Mouse (Mus musculus): ENCODE results near the gene Scimp. TPM values are rescaled to one million over a fixed set of nuclear protein-coding genes. Genes with fewer than 3 reads are reported as not detected.

Gene Scimp
- not detected in 2 replicates for polyA plus RNA-seq (2014; fragmentation: Nextera tagmentation; extraction: Ambion mirVana)

- H3K4me1 ChIP-seq (ENCODE audit: control insufficient read depth, insufficient read depth, low read length) = no peaks in the 10 kb centered on the region
- H3K36me3 ChIP-seq (replicated peaks; ENCODE audit: control insufficient read depth, insufficient read depth, low read depth, low read length) = no peaks in the 10 kb centered on the region
- no peak within 1 kb of the TSS for H3K9ac ChIP-seq (replicated peaks; ENCODE audit: low read length)
- H3K4me3 ChIP-seq (ENCODE audit: low read depth, low read length) = no peak within 1 kb of the TSS
- no peaks in the 10 kb centered on the region for H3K27me3 ChIP-seq (ENCODE audit: control insufficient read depth, insufficient read depth, low read length)
- H3K9me3 ChIP-seq (replicated peaks; ENCODE audit: control insufficient read depth, low read length) = no peaks in the 10 kb centered on the region
- DNase-seq (ENCODE audit: low spot score) = no peak
- WGBS = 80% methylated on average over 7 of the region's 7 CpGs
- H3K4me2 ChIP-seq (ENCODE audit: low read depth, low read length) = no peak within 1 kb of the TSS
- no peak for ATAC-seq (replicated peaks; ENCODE audit: insufficient number of reproducible peaks, low FRiP score, low TSS enrichment, low read depth)
- H3K27ac ChIP-seq (replicated peaks; ENCODE audit: low read depth, low read length) = no peak within 1 kb of the TSS
These were observed at the start of gene Scimp for GRCm38 (mm10) chr11:70812365-70812764. TSS of gene Scimp (minus strand) at chr11:70812586.

- DNase-seq (ENCODE audit: low spot score) = no peak
- WGBS = 89% methylated on average over 1 of the region's 1 CpGs
- no peaks in the 10 kb centered on the region for H3K9me3 ChIP-seq (replicated peaks; ENCODE audit: control insufficient read depth, low read length)
- no peaks in the 10 kb centered on the region for H3K4me1 ChIP-seq (ENCODE audit: control insufficient read depth, insufficient read depth, low read length)
- no peak overlapping the region for H3K4me3 ChIP-seq (ENCODE audit: low read depth, low read length)
- ATAC-seq (replicated peaks; ENCODE audit: insufficient number of reproducible peaks, low FRiP score, low TSS enrichment, low read depth) = no peak
- H3K27ac ChIP-seq (replicated peaks; ENCODE audit: low read depth, low read length) = no peak overlapping the region
- no peaks in the 10 kb centered on the region for H3K36me3 ChIP-seq (replicated peaks; ENCODE audit: control insufficient read depth, insufficient read depth, low read depth, low read length)
- no peak overlapping the region for H3K4me2 ChIP-seq (ENCODE audit: low read depth, low read length)
- H3K27me3 ChIP-seq (ENCODE audit: control insufficient read depth, insufficient read depth, low read length) = no peaks in the 10 kb centered on the region
- H3K9ac ChIP-seq (replicated peaks; ENCODE audit: low read length) = no peak overlapping the region
These were observed 48.0 kb upstream of the Scimp start for GRCm38 (mm10) chr11:70860371-70860770.

GRCm38 (mm10) chr11:70846029-70846428 is 33.6 kb upstream of the Scimp start:
- Histone ChIP-seq H3K4me1 (ENCODE audit: control insufficient read depth, insufficient read depth, low read length) (no peaks in the 10 kb centered on the region), H3K9ac (replicated peaks; ENCODE audit: low read length) (no peak overlapping the region), H3K27me3 (ENCODE audit: control insufficient read depth, insufficient read depth, low read length) (no peaks in the 10 kb centered on the region), H3K36me3 (replicated peaks; ENCODE audit: control insufficient read depth, insufficient read depth, low read depth, low read length) (no peaks in the 10 kb centered on the region), H3K27ac (replicated peaks; ENCODE audit: low read depth, low read length) (no peak overlapping the region), H3K4me3 (ENCODE audit: low read depth, low read length) (peak overlapping the region; percentile 98), H3K4me2 (ENCODE audit: low read depth, low read length) (peak overlapping the region; percentile 54), H3K9me3 (replicated peaks; ENCODE audit: control insufficient read depth, low read length) (no peaks in the 10 kb centered on the region)
- no peak for ATAC-seq (replicated peaks; ENCODE audit: insufficient number of reproducible peaks, low FRiP score, low TSS enrichment, low read depth)
- no peak for DNase-seq (ENCODE audit: low spot score)
- 48% methylated on average over 2 of the region's 2 CpGs for WGBS

- Histone ChIP-seq H3K9me3 (replicated peaks; ENCODE audit: control insufficient read depth, low read length) (no peaks in the 10 kb centered on the region), H3K27me3 (ENCODE audit: control insufficient read depth, insufficient read depth, low read length) (no peaks in the 10 kb centered on the region), H3K4me1 (ENCODE audit: control insufficient read depth, insufficient read depth, low read length) (no peaks in the 10 kb centered on the region), H3K36me3 (replicated peaks; ENCODE audit: control insufficient read depth, insufficient read depth, low read depth, low read length) (no peaks in the 10 kb centered on the region), H3K27ac (replicated peaks; ENCODE audit: low read depth, low read length) (no peak overlapping the region), H3K9ac (replicated peaks; ENCODE audit: low read length) (peak overlapping the region; percentile 93), H3K4me3 (ENCODE audit: low read depth, low read length) (peak overlapping the region; percentile 98), H3K4me2 (ENCODE audit: low read depth, low read length) (peak overlapping the region; percentile 54)
- no peak for DNase-seq (ENCODE audit: low spot score)
- no peak for ATAC-seq (replicated peaks; ENCODE audit: insufficient number of reproducible peaks, low FRiP score, low TSS enrichment, low read depth)
- WGBS = 7% methylated on average over 19 of the region's 19 CpGs
These were observed 33.1 kb upstream of the Scimp start for GRCm38 (mm10) chr11:70845457-70845978.

- peak within 1 kb of the TSS; percentile 54 for H3K4me2 ChIP-seq (ENCODE audit: low read depth, low read length)
- peak within 1 kb of the TSS; percentile 98 for H3K4me3 ChIP-seq (ENCODE audit: low read depth, low read length)
- under 1% methylated on average over 75 of the region's 88 CpGs for WGBS
- ATAC-seq (replicated peaks; ENCODE audit: insufficient number of reproducible peaks, low FRiP score, low TSS enrichment, low read depth) = peak; percentile 94
- no peaks in the 10 kb centered on the region for H3K27me3 ChIP-seq (ENCODE audit: control insufficient read depth, insufficient read depth, low read length)
- peak within 1 kb of the TSS; percentile 93 for H3K9ac ChIP-seq (replicated peaks; ENCODE audit: low read length)
- peak; percentile 97 for DNase-seq (ENCODE audit: low spot score)
- no peaks in the 10 kb centered on the region for H3K36me3 ChIP-seq (replicated peaks; ENCODE audit: control insufficient read depth, insufficient read depth, low read depth, low read length)
- peak within 1 kb of the TSS; percentile 47 for H3K27ac ChIP-seq (replicated peaks; ENCODE audit: low read depth, low read length)
- no peaks in the 10 kb centered on the region for H3K4me1 ChIP-seq (ENCODE audit: control insufficient read depth, insufficient read depth, low read length)
- no peaks in the 10 kb centered on the region for H3K9me3 ChIP-seq (replicated peaks; ENCODE audit: control insufficient read depth, low read length)
These were observed 32.4 kb upstream of the Scimp start, which contains the start of gene Rabep1 for GRCm38 (mm10) chr11:70844559-70845456. TSS of gene Rabep1 (plus strand) at chr11:70844778.

- H3K27ac ChIP-seq (replicated peaks; ENCODE audit: low read depth, low read length) = no peak overlapping the region
- peak overlapping the region; percentile 54 for H3K4me2 ChIP-seq (ENCODE audit: low read depth, low read length)
- DNase-seq (ENCODE audit: low spot score) (no peak), ATAC-seq (replicated peaks; ENCODE audit: insufficient number of reproducible peaks, low FRiP score, low TSS enrichment, low read depth) (peak; percentile 63; the same call in 1 of the 2 replicates)
- H3K4me3 ChIP-seq (ENCODE audit: low read depth, low read length) = peak overlapping the region; percentile 98
- H3K4me1 ChIP-seq (ENCODE audit: control insufficient read depth, insufficient read depth, low read length) = no peaks in the 10 kb centered on the region
- peak overlapping the region; percentile 93; the same call in 1 of the 2 replicates for H3K9ac ChIP-seq (replicated peaks; ENCODE audit: low read length)
- H3K36me3 ChIP-seq (replicated peaks; ENCODE audit: control insufficient read depth, insufficient read depth, low read depth, low read length) = no peaks in the 10 kb centered on the region
- H3K9me3 ChIP-seq (replicated peaks; ENCODE audit: control insufficient read depth, low read length) = no peaks in the 10 kb centered on the region
- no peaks in the 10 kb centered on the region for H3K27me3 ChIP-seq (ENCODE audit: control insufficient read depth, insufficient read depth, low read length)
- 17% methylated on average over 12 of the region's 12 CpGs for WGBS
These were observed 31.5 kb upstream of the Scimp start for GRCm38 (mm10) chr11:70843701-70844551.

GRCm38 (mm10) chr11:70842983-70843382 is 30.6 kb upstream of the Scimp start:
- Histone ChIP-seq H3K9ac (replicated peaks; ENCODE audit: low read length) (no peak overlapping the region), H3K4me3 (ENCODE audit: low read depth, low read length) (no peak overlapping the region), H3K27me3 (ENCODE audit: control insufficient read depth, insufficient read depth, low read length) (no peaks in the 10 kb centered on the region), H3K4me1 (ENCODE audit: control insufficient read depth, insufficient read depth, low read length) (no peaks in the 10 kb centered on the region), H3K27ac (replicated peaks; ENCODE audit: low read depth, low read length) (no peak overlapping the region), H3K9me3 (replicated peaks; ENCODE audit: control insufficient read depth, low read length) (no peaks in the 10 kb centered on the region), H3K4me2 (ENCODE audit: low read depth, low read length) (no peak overlapping the region), H3K36me3 (replicated peaks; ENCODE audit: control insufficient read depth, insufficient read depth, low read depth, low read length) (no peaks in the 10 kb centered on the region)
- WGBS = 53% methylated on average over 4 of the region's 4 CpGs
- DNase-seq (ENCODE audit: low spot score) (no peak), ATAC-seq (replicated peaks; ENCODE audit: insufficient number of reproducible peaks, low FRiP score, low TSS enrichment, low read depth) (no peak)

Data from embryonic facial prominence, embryonic 11.5 days (tissue).